Mouse (Mus musculus): Measurements from ENCODE around the gene Dctpp1. TPM values are rescaled to one million over a fixed set of nuclear protein-coding genes. Genes with fewer than 3 reads are reported as not detected.

Gene Dctpp1
- polyA plus RNA-seq, 1 experiment from 2014 or later = 161 TPM

DNA sequence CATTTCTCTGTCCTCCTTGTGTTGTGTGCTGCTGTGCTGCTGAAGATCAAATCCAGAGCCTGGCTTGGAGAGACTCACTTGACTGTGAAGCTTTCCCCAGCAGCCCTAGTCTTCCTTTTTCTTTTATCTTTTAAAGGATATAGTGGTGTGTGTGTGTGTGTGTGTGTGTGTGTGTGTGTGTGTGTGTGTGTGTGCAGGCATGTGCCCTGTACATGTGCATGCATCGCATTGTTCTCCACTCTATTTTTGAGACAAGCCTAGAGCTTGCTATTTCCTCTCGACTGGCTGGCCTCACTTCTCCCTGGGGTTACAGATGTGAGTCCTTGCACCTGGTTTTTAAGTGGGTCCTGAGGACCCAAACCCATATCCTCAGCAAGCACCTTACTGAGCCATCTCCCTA is 21.7 kb upstream of the Dctpp1 start:
- no peak overlapping the region for H3K27ac ChIP-seq
- no peak overlapping the region for H3K4me3 ChIP-seq
- H3K9me3 ChIP-seq = no peaks in the 10 kb centered on the region
- no peak for ATAC-seq (ENCODE audit: borderline replicate concordance, extremely low read depth, low FRiP score, low TSS enrichment)
- H3K9ac ChIP-seq = no peak overlapping the region
- H3K4me1 ChIP-seq = no peaks in the 10 kb centered on the region
- WGBS = 73% methylated on average over 2 of the region's 2 CpGs
- no peaks in the 10 kb centered on the region for H3K27me3 ChIP-seq
- H3K36me3 ChIP-seq = no peaks in the 10 kb centered on the region
- no peak overlapping the region for H3K4me2 ChIP-seq

GRCm38 (mm10) chr7:127281114-127281513 is 20.6 kb upstream of the Dctpp1 start:
- no peak overlapping the region for H3K4me2 ChIP-seq
- no peak overlapping the region for H3K27ac ChIP-seq
- no peaks in the 10 kb centered on the region for H3K27me3 ChIP-seq
- no peaks in the 10 kb centered on the region for H3K9me3 ChIP-seq
- H3K4me3 ChIP-seq = no peak overlapping the region
- H3K9ac ChIP-seq = no peak overlapping the region
- no peak for ATAC-seq (ENCODE audit: borderline replicate concordance, extremely low read depth, low FRiP score, low TSS enrichment)
- no peaks in the 10 kb centered on the region for H3K36me3 ChIP-seq
- H3K4me1 ChIP-seq = no peaks in the 10 kb centered on the region
- 39% methylated on average over 4 of the region's 4 CpGs for WGBS

DNA sequence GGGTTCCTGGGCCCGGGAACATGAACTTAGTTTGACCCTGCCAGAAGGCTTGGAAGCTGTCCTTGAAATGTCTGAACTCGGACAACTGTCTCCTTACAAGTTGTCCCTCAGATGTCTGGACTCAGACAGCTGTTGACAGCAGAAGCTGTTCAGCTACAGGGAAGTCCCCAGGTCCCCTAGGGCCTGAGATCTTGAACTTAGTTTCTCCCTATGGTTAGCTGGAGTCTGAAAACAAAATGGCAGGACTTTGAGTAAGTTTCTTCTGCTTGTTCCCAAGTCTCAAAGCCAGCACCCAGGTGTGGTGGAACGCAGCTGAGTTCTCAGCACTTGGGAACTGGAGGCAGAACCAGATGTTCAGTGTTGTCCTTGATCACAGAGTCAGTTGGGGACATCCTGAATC is 19.6 kb upstream of the Dctpp1 start:
- no peaks in the 10 kb centered on the region for H3K4me1 ChIP-seq
- no peaks in the 10 kb centered on the region for H3K36me3 ChIP-seq
- WGBS = 33% methylated on average over 3 of the region's 3 CpGs
- H3K9ac ChIP-seq = no peak overlapping the region
- no peak overlapping the region for H3K4me2 ChIP-seq
- no peak overlapping the region for H3K27ac ChIP-seq
- H3K27me3 ChIP-seq = no peaks in the 10 kb centered on the region
- no peaks in the 10 kb centered on the region for H3K9me3 ChIP-seq
- no peak for ATAC-seq (ENCODE audit: borderline replicate concordance, extremely low read depth, low FRiP score, low TSS enrichment)
- no peak overlapping the region for H3K4me3 ChIP-seq

DNA sequence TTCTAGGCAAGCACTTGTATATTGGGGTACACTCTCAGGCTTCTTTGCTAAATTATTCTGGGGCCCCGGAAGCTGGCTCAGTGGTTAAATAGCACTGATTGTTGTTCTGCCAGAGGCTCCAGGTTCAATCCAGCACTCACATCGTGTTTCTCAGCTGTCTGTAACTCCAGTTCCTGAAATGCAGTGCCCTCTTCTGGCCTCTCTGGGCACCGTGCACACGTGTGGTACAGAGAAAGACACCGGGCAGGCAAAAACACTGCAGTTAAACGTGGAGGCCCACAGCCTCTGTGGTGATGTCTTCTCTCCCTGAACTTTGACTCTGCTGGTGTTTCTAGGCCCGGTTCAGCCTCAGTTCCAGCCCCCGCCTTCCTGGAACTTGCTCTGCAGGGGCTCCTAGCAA is 17.8 kb upstream of the Dctpp1 start:
- Histone ChIP-seq H3K27me3 (no peaks in the 10 kb centered on the region), H3K4me2 (no peak overlapping the region), H3K27ac (no peak overlapping the region), H3K4me1 (peaks cover 4% of the 10 kb centered on the region; the same call in 1 of the 2 replicates), H3K36me3 (no peaks in the 10 kb centered on the region), H3K4me3 (no peak overlapping the region), H3K9ac (no peak overlapping the region), H3K9me3 (no peaks in the 10 kb centered on the region)
- no peak for ATAC-seq (ENCODE audit: borderline replicate concordance, extremely low read depth, low FRiP score, low TSS enrichment)
- 18% methylated on average over 8 of the region's 8 CpGs for WGBS

DNA sequence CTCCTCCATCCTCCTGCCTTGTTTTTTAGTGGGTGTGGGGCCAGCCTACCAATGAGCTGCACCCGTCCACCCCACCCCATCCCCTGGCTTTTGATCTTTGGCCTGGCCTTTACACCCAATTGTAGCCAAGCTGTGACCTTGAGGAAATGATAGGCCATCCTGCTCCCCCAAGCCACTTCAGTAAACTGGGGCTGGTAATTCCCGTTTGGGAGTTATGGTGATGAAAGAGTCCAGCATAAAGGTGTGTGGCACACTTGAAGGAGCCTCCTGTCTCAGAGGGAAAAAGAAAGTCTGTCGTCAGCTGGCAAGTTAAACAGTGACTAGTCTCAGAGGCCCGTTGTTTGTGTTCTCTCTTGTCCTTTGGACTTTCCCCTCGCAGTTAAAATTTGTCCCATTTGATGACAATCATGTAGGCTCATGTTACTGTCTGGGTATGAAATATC is 16.0 kb upstream of the Dctpp1 start:
- Histone ChIP-seq H3K9ac (no peak overlapping the region), H3K4me2 (no peak overlapping the region), H3K36me3 (peaks cover 6% of the 10 kb centered on the region; the same call in 1 of the 2 replicates), H3K4me3 (no peak overlapping the region), H3K9me3 (no peaks in the 10 kb centered on the region), H3K27me3 (no peaks in the 10 kb centered on the region), H3K4me1 (peaks cover 16% of the 10 kb centered on the region), H3K27ac (no peak overlapping the region)
- 44% methylated on average over 5 of the region's 5 CpGs for WGBS
- no peak for ATAC-seq (ENCODE audit: borderline replicate concordance, extremely low read depth, low FRiP score, low TSS enrichment)

GRCm38 (mm10) chr7:127273925-127274789 is 13.6 kb upstream of the Dctpp1 start, which contains the start of gene Sephs2:
Gene Sephs2 (minus strand): TSS chr7:127274055.
- peak; percentile 91 for ATAC-seq (ENCODE audit: borderline replicate concordance, extremely low read depth, low FRiP score, low TSS enrichment)
- H3K9me3 ChIP-seq = no peaks in the 10 kb centered on the region
- WGBS = 1% methylated on average over 39 of the region's 39 CpGs
- peak within 1 kb of the TSS; percentile 90 for H3K9ac ChIP-seq
- peak within 1 kb of the TSS; percentile 89 for H3K4me2 ChIP-seq
- H3K36me3 ChIP-seq = peaks cover 20% of the 10 kb centered on the region; the same call in 1 of the 2 replicates
- no peaks in the 10 kb centered on the region for H3K27me3 ChIP-seq
- H3K4me1 ChIP-seq = peaks cover 16% of the 10 kb centered on the region
- peak within 1 kb of the TSS; percentile 89 for H3K4me3 ChIP-seq
- peak within 1 kb of the TSS; percentile 88 for H3K27ac ChIP-seq

GRCm38 (mm10) chr7:127273118-127273923 is 12.8 kb upstream of the Dctpp1 start:
- ATAC-seq (ENCODE audit: borderline replicate concordance, extremely low read depth, low FRiP score, low TSS enrichment) = peak; percentile 68
- Histone ChIP-seq H3K4me2 (peak overlapping the region; percentile 89), H3K4me3 (peak overlapping the region; percentile 89), H3K27ac (peak overlapping the region; percentile 88), H3K36me3 (peaks cover 23% of the 10 kb centered on the region; the same call in 1 of the 2 replicates), H3K27me3 (no peaks in the 10 kb centered on the region), H3K4me1 (peaks cover 16% of the 10 kb centered on the region), H3K9ac (peak overlapping the region; percentile 90), H3K9me3 (no peaks in the 10 kb centered on the region)
- WGBS = 12% methylated on average over 50 of the region's 50 CpGs

DNA sequence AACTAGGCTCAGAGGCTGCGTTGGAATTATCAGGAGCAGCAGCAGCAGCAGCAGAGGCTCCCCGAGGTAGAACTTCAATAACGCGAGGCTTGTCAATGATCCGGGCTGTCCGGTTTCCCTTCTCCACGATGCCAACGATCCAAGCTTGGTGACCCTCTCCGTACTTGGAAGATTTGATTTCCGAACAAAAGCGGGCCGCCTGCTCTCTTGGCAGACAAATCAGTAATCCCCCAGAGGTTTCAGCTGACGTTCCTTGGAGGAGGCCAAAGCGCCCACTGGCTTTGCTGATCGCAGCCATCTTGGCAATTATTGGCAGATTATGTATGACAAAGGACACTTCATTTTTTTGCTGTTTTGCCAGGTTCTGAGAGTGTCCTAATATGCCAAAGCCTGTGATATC is 12.1 kb upstream of the Dctpp1 start:
- Histone ChIP-seq H3K27me3 (no peaks in the 10 kb centered on the region), H3K4me3 (peak overlapping the region; percentile 89; the same call in 1 of the 2 replicates), H3K9me3 (no peaks in the 10 kb centered on the region), H3K27ac (no peak overlapping the region), H3K4me1 (peaks cover 16% of the 10 kb centered on the region), H3K4me2 (peak overlapping the region; percentile 89), H3K36me3 (peaks cover 23% of the 10 kb centered on the region; the same call in 1 of the 2 replicates), H3K9ac (no peak overlapping the region)
- WGBS = 95% methylated on average over 15 of the region's 15 CpGs
- ATAC-seq (ENCODE audit: borderline replicate concordance, extremely low read depth, low FRiP score, low TSS enrichment) = no peak

GRCm38 (mm10) chr7:127271093-127271492 is 10.6 kb upstream of the Dctpp1 start:
- no peak overlapping the region for H3K4me3 ChIP-seq
- H3K27me3 ChIP-seq = no peaks in the 10 kb centered on the region
- peaks cover 16% of the 10 kb centered on the region for H3K4me1 ChIP-seq
- H3K36me3 ChIP-seq = peaks cover 23% of the 10 kb centered on the region; the same call in 1 of the 2 replicates
- no peak overlapping the region for H3K9ac ChIP-seq
- no peak for ATAC-seq (ENCODE audit: borderline replicate concordance, extremely low read depth, low FRiP score, low TSS enrichment)
- no peak overlapping the region for H3K4me2 ChIP-seq
- no peak overlapping the region for H3K27ac ChIP-seq
- H3K9me3 ChIP-seq = no peaks in the 10 kb centered on the region
- 90% methylated on average over 4 of the region's 4 CpGs for WGBS

DNA sequence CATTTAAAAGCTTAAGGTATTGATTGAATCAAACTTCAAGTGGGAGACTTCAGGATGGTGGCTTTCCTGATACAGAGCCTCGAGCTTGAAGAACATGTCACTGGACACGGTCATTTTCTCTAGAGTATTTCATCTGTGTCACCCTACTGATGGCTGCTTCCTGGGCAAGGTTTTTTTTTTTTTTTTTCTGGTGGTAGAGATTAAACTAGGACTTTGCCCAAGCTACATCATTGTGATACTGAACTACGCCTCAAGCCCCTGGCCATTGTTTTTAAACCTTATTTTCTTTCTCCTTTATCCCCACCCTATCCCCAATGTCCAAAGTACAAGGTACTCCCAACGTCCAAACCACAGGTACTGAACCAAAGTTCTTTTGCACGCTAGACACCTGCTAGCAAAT is 10.2 kb upstream of the Dctpp1 start:
- no peak overlapping the region for H3K4me3 ChIP-seq
- H3K9me3 ChIP-seq = no peaks in the 10 kb centered on the region
- peaks cover 23% of the 10 kb centered on the region; the same call in 1 of the 2 replicates for H3K36me3 ChIP-seq
- H3K4me2 ChIP-seq = no peak overlapping the region
- no peak for ATAC-seq (ENCODE audit: borderline replicate concordance, extremely low read depth, low FRiP score, low TSS enrichment)
- peaks cover 16% of the 10 kb centered on the region for H3K4me1 ChIP-seq
- H3K9ac ChIP-seq = no peak overlapping the region
- WGBS = 88% methylated on average over 5 of the region's 5 CpGs
- H3K27me3 ChIP-seq = no peaks in the 10 kb centered on the region
- H3K27ac ChIP-seq = no peak overlapping the region

GRCm38 (mm10) chr7:127270256-127270655 is 9.7 kb upstream of the Dctpp1 start:
- Histone ChIP-seq H3K4me2 (no peak overlapping the region), H3K27me3 (no peaks in the 10 kb centered on the region), H3K9ac (no peak overlapping the region), H3K4me3 (no peak overlapping the region), H3K27ac (no peak overlapping the region), H3K4me1 (peaks cover 16% of the 10 kb centered on the region), H3K9me3 (no peaks in the 10 kb centered on the region), H3K36me3 (peaks cover 23% of the 10 kb centered on the region; the same call in 1 of the 2 replicates)
- WGBS = 86% methylated on average over 2 of the region's 2 CpGs
- ATAC-seq (ENCODE audit: borderline replicate concordance, extremely low read depth, low FRiP score, low TSS enrichment) = no peak

DNA sequence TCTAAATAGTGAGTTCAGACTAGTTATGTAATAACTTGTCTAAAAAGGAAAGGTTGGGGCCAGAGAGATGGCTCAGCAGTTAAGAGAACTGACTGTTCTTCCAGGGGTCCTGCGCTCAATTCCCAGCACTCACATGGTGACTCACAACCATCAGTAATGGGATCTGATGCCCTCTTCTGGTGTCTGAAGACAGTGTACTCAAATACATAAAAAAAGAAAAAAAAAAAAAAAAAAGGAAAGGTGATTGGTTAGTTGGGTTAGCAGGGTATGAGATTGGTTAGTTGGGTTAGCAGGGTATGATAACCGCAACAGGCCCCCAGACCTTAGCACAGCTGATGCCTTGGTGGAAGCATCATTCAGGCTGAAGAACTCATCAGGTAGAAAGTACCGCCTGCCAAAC is 3.0 kb upstream of the Dctpp1 start:
- Histone ChIP-seq H3K4me1 (peaks cover 17% of the 10 kb centered on the region), H3K4me3 (no peak overlapping the region), H3K9ac (no peak overlapping the region), H3K27ac (no peak overlapping the region), H3K9me3 (no peaks in the 10 kb centered on the region), H3K4me2 (no peak overlapping the region), H3K36me3 (no peaks in the 10 kb centered on the region), H3K27me3 (no peaks in the 10 kb centered on the region)
- WGBS = 97% methylated on average over 3 of the region's 3 CpGs
- no peak for ATAC-seq (ENCODE audit: borderline replicate concordance, extremely low read depth, low FRiP score, low TSS enrichment)

Measured in lung, embryonic 15.5 days (tissue).